Mouse (Mus musculus) gastrocnemius, adult 8-10 months (tissue): ENCODE measurements around the gene Prm2. TPM values are rescaled to one million over a fixed set of nuclear protein-coding genes. Genes with fewer than 3 reads are reported as not detected.

Experiments
- DNase-seq, 2 experiments: peaks; one replicate each; pipeline ENCODE4 v3.0.0; 2022; ENCODE audit warnings: low spot score in 2 of 2
- total RNA-seq, 4 experiments: library from RNA; stranded (reverse); gene quantifications; 2 replicates each; pipeline ENCODE4 v1.2.4; 2022

The Prm2 gene
- total RNA-seq, 4 experiments from 2014 or later: not detected

DNA sequence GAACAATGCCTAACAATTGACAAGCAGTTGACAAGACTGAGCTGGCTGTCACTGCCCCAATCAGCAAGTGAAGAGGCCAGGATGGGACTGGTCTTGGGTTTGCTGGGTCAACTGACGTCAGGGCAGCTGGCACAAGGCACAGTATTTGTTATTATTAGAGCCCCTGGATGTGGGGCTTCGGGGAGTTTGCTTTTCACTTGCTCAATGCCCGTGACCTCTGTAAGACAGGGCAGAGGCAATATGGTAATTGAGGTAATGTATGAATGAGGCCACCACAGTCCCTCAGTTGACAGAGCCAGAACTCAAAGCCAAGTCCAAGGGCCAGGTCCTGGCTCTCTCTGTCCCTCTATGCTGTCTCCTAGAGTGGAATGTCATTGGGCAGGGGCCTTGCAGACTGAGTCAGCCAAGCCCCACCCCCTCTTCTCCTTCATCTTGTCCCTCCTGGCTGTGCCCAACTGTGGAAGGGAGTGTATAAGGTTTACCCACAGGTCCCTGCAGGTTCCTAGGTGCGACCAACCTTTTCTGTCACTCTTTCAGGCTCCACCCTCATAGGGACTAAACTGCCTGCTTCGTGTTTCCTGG is 18.3 kb downstream of the Prm2 start:
- DNase-seq: no peak

- no peak for DNase-seq
Measured at GRCm38 (mm10) chr16:10776322-10776721, 19.6 kb downstream of the Prm2 start.

- no peak for DNase-seq
Measured at GRCm38 (mm10) chr16:10774726-10775125, 21.2 kb downstream of the Prm2 start.

DNA sequence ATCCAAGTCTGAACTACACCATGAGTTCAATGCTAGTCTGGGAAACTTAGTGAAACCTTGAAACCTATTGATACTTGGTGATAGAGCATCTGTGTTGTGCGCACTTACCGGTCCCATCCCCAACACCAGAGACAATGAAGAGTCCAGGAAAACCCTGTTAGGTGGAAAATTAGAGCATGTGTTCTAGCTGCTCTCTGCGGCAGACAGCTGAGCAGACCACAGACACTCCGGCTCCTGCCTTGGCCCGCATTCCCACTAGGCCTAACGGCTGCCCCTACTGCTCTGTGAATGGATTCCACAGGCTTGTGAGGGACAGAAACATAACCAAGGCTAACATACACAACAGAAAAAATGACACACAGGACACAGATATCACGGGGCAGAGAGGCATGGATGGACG is 22.4 kb downstream of the Prm2 start:
- no peak for DNase-seq

GRCm38 (mm10) chr16:10771769-10772510 is 24.0 kb downstream of the Prm2 start:
- no peak for DNase-seq

DNA sequence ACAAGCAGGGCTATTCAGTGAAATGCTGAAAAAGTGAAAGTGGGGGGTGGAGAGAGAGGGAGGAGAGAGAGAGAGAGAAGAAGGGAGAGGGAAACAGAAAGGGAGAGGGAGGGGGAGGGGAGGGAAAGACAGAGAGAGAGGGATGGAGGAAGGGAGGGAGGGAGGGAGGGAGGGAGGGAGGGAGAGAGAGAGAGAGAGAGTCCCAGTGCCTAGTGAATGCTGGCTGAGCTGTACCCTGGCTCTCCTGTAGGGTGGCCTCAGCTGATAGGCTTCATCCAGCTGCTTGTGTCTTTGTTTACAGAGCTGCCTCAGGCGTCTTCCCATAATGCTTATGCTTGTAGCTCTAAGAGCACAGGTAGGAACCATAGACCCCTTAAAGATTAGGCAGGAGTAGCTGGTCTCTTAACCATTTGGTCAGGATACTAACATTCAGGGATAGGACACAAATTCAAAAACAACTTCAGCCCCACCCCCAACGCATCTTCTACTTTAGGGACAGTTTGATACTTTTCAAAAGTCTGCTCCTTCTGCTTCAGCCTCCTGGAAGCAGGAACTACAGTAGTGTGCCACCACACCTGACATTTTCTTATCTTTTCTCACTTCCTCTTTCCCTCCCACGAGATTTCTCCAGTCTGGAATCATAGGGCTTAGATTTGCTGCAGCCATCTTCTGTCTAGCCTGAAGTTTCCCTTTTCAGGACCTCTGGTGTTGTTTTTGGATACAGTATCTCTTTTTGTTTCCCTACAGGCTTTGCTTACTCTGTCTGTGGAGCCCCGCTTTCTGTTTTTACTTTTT is 25.2 kb downstream of the Prm2 start:
- DNase-seq: no peak

DNA sequence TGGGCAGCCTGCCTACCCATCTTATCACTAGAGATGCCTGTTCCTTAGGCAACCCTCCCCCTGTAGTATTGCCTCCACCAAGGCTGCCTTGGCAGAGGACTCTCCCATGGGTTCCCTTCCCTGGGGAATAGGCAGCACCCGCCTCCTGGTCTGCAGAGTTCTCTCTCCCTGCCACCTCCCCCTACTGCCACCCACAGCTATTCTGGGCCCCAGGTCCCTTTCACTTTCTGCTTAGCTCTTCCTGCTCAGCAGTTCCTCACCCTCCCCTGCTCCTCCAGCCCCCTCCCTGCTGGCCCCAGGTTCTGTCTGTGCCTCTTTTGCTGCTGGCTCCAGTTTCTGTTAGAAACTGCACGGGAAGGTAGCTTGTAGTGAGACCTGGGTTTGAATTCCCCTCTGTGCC is 26.3 kb downstream of the Prm2 start:
- no peak for DNase-seq

DNA sequence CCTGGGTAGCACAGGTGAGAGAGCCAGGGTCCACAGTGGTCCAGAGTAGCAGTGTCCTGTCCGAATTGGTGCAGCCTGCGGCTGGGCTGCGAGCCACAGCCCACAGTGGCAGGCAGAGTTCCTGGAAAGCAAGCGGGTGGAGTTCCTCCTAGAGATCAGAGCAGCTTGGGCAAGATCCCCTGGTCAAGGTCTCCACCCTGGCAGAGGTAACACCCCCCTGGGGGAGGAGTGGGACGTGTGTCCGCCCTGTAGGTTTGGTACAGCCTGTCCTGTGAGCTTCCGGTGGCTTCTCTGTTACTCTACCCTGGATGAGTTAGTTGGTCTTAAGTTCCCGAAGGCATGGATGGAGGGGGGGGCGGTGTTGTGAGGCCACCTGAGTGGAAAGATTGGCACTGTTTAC is 27.1 kb downstream of the Prm2 start:
- DNase-seq: no peak

DNA sequence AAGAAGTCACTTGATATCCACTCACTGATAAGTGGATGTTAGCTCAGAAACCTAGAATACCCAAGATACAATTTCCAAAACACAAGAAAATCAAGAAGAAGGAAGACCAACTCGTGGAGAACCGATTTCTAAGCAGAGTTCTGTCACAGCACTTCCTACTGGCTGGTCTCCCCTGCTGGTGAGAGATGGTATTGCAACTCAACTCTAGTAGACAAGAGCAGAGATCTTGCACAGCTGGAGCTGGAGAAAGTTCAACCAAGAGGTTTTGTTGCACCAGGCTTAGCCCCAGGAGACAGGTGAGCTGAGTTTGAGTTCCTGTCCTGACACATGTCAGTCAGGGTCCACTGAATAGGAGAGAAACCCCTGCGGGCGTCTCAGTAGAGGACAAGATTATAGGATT is 28.8 kb downstream of the Prm2 start:
- DNase-seq: peak in 1 of 2 experiments; percentile 42

GRCm38 (mm10) chr16:10764323-10764722 is 31.6 kb downstream of the Prm2 start:
- no peak for DNase-seq

- no peak for DNase-seq
Measured at GRCm38 (mm10) chr16:10763540-10764264, 32.2 kb downstream of the Prm2 start.

DNA sequence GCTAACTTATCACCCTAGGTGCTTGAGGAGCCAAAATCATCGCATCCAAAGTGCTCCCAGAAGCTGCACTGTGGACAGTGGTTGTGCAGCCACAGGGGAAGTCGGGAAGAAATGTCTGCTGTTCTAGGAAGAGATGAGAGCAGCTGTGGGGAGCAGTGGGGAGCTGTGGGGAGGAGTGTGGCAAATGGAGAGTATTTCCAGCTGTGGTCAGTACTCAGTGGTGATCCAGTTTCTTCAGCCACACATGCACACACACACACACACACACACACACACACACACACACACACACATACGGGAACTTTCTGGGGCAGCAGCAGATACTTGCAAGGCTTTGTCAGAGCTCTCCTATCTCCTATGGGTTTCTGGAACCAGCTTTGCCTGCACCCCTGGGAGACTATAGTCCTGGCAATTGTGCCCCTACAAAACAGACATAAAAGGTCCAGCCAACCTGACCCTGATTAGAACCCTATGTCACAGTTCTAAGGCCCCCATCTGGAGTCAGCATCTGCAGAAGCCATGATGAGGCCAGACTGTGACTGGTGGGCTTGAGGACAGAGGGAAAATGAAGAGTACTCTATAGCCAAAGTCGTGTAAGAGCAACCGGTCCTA is 33.3 kb downstream of the Prm2 start:
- no peak for DNase-seq

DNA sequence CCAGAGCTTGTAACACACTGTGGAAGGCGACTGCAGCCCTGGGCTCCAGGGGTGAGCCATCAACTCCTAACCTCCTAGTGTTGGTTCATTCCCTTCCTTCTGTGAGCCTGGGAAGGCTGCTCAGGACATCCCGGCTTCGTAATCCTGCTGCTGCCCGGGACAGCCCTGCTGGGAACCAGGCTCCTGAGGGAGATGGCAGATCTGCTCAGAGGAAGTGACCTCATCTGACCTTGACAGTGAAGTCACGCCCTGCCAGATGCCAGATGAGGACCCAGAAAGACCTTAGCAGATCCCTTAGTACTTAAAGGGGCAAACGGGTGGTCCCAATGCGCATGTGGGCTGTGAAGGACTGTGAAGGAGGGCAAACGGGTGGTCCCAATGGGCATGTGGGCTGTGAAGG is 34.8 kb downstream of the Prm2 start:
- no peak for DNase-seq

GRCm38 (mm10) chr16:10756168-10756567 is 39.8 kb downstream of the Prm2 start:
- DNase-seq: no peak

- DNase-seq: no peak
Measured at GRCm38 (mm10) chr16:10754521-10755296, 41.2 kb downstream of the Prm2 start.

GRCm38 (mm10) chr16:10749824-10750223 is 46.1 kb downstream of the Prm2 start:
- no peak for DNase-seq

GRCm38 (mm10) chr16:10749226-10749625 is 46.7 kb downstream of the Prm2 start:
- DNase-seq: no peak
